Mouse (Mus musculus) monocyte, adult 5-6 weeks (primary cell): Measurements from ENCODE around the gene Pou3f1. TPM values are rescaled to one million over a fixed set of nuclear protein-coding genes. Genes with fewer than 3 reads are reported as not detected.
"Not testable (repeated sequence)": the region's sequence is repeated elsewhere in the genome, so short reads cannot be mapped to it uniquely, and the experiment has no call there.

Source experiments
- ATAC-seq: fragments of 153-309, 156-312 bp; replicated peaks from 2 replicates; pipeline ENCODE4 v1.8.0; 2017; ENCODE audit warnings: mild to moderate bottlenecking; ENCODE audit not compliant: low TSS enrichment, insufficient number of reproducible peaks, severe bottlenecking, poor library complexity, low FRiP score
- total RNA-seq: library from RNA; stranded (forward); fragments of 200-1000, 200-491, 200-594 nt; gene quantifications from 3 replicates; pipeline ENCODE4 v1.2.3, GENCODE M21; 2017

The Pou3f1 gene
- total RNA-seq, 1 experiment from 2014 or later: not detected

DNA sequence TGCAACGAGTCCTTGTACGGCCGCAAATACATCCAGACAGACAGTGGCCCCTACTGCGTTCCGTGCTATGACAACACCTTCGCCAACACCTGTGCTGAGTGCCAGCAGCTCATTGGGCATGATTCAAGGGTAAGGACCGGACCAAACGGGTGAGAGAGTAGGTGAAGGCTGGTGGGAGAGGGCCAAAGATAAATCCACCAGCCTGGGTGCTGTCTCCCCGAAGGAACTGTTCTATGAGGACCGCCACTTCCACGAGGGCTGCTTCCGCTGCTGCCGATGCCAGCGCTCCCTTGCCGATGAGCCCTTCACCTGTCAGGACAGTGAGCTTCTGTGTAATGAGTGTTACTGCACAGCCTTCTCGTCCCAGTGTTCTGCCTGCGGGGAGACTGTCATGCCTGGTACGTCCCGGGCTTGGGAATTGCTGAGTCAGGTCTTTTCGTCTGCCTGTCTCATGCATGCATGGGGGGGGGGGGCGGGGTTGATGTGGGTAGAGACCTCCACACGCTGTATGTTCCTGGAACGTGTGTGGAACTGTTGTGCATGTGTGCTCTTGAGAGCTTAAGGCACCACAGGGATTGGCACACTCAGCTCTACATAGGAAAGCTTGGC, 49.2 kb downstream of the Pou3f1 start:
- ATAC-seq: no peak

DNA sequence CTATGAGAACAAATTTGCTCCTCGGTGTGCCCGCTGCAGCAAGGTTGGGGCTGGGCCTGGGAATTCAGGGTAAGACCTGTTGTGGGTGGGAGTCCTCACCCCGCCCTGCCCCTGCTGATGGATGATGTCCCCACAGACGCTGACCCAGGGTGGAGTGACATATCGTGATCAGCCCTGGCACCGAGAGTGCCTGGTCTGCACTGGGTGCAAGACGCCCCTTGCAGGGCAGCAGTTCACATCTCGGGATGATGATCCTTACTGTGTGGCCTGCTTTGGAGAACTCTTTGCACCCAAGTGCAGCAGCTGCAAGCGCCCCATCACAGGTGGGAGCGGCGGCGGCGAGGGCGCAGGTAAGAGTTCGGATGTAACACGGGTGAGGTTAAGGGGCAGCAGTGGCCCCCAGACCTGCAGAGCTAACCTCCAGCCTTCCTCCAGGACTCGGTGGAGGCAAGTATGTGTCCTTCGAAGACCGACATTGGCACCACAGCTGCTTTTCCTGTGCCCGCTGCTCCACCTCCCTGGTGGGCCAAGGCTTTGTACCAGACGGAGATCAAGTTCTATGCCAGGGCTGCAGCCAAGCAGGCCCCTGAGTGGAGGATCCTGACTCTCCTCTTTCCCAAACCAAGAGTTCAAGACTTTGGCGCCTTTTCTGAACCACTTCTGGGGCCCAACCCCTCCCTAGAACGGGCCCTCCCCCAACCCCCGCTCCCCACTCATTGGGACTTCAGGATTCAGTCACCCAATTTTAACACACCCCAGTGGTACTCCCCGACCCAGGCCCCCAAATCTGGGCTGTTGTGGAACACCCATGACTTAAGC, 51.0 kb downstream of the Pou3f1 start:
- ATAC-seq: not testable (repeated sequence)

GRCm38 (mm10) chr4:124708200-124708517, 51.6 kb downstream of the Pou3f1 start:
- ATAC-seq: not testable (repeated sequence)

GRCm38 (mm10) chr4:124708518-124709477, 52.2 kb downstream of the Pou3f1 start:
- peak; percentile 57 for ATAC-seq

DNA sequence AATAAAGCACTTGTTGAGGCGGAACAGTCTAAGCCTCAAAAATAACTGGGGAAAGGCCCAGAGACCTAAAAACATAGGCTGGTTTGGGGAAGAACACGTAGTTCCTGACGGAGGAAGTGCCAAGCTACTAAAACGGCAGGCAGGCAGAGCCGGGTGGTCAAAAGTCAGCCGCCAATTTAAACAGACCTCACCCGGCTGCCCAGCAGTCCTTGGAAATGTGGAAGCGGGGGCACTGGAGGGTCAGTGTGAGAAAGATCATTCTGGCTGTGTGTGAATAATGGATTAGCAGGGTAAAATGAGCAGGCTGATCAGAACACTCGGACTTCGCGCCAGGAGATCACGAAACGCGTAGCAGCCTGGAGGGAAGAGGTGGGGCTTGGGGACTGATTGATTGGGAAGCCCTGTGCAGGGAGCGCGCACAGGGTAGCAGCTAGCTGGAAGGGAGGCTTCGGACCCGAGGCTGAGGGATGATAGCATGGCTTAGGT, 53.4 kb downstream of the Pou3f1 start:
- ATAC-seq: no peak

Other genes starting within 250 kb of the Pou3f1 start
- not detected in 3 replicates for gene 3100002H09Rik, start 46.0 kb upstream of the Pou3f1 start, total RNA-seq
- 28.4 to 46.7 TPM (median 36.0 TPM) in 3 replicates for gene Utp11, start 36.8 kb downstream of the Pou3f1 start, total RNA-seq
- gene Fhl3, start 43.9 kb downstream of the Pou3f1 start, total RNA-seq: 0.76 to 5.1 TPM in 2 of 3 replicates, not detected in the other
- gene Sf3a3, start 58.0 kb downstream of the Pou3f1 start, total RNA-seq: 67.5 to 99.3 TPM (median 98.8 TPM) in 3 replicates
- gene Inpp5b, start 85.0 kb downstream of the Pou3f1 start, total RNA-seq: 30.2 to 90.4 TPM (median 33.8 TPM) in 3 replicates
- gene Mtf1, start 145.3 kb downstream of the Pou3f1 start, total RNA-seq: 33.8 to 50.2 TPM (median 34.0 TPM) in 3 replicates
- gene Yrdc, start 193.9 kb downstream of the Pou3f1 start, total RNA-seq: 28.9 to 39.6 TPM (median 38.2 TPM) in 3 replicates
- gene 1110065P20Rik, start 194.4 kb downstream of the Pou3f1 start, total RNA-seq: 5.5 to 6.7 TPM (median 6.5 TPM) in 3 replicates
- gene Maneal, start 205.4 kb downstream of the Pou3f1 start, total RNA-seq: 0.53 to 0.76 TPM in 2 of 3 replicates, not detected in the other
- gene Epha10, start 224.1 kb downstream of the Pou3f1 start, total RNA-seq: not detected in 3 replicates